Mouse (Mus musculus) myocyte (in vitro differentiated cells): ENCODE results near the gene Scfd1.

Experiments
- CEBPB ChIP-seq: IDR thresholded peaks from 2 replicates; pipeline ENCODE4 v1.6.1; 2011; ENCODE audit warnings: mild to moderate bottlenecking, moderate library complexity; ENCODE audit not compliant: poor library complexity, insufficient read depth, severe bottlenecking
- E2F4 ChIP-seq: IDR thresholded peaks from one replicate; pipeline ENCODE4 v1.6.1; 2011; ENCODE audit warnings: mild to moderate bottlenecking, control low read depth, moderate library complexity; ENCODE audit not compliant: insufficient read depth
- MYOD1 ChIP-seq, 3 experiments: IDR thresholded peaks; one replicate each; pipeline ENCODE4 v1.6.1; 2011; ENCODE audit warnings: control low read depth in 2 of 3, low read depth in 2 of 3, mild to moderate bottlenecking in 2 of 3, moderate library complexity in 1 of 3; ENCODE audit not compliant: insufficient read length in 2 of 3, control insufficient read depth in 1 of 3
- MYOG ChIP-seq, 3 experiments: IDR thresholded peaks; one replicate each; pipeline ENCODE4 v1.6.1; 2011; ENCODE audit warnings: control low read depth in 2 of 3, low read depth in 2 of 3, mild to moderate bottlenecking in 2 of 3; ENCODE audit not compliant: insufficient read length in 2 of 3, control insufficient read depth in 1 of 3, insufficient read depth in 1 of 3
- POLR2A ChIP-seq: IDR thresholded peaks from one replicate; pipeline ENCODE4 v1.6.1; 2011; ENCODE audit warnings: low read depth, mild to moderate bottlenecking, control low read depth, moderate library complexity; ENCODE audit not compliant: insufficient read length
- POLR2AphosphoS2 ChIP-seq: IDR thresholded peaks from one replicate; pipeline ENCODE4 v1.6.1; 2011; ENCODE audit warnings: low read depth, control low read depth; ENCODE audit not compliant: insufficient read length
- REST ChIP-seq: IDR thresholded peaks from one replicate; pipeline ENCODE4 v1.6.1; 2011; ENCODE audit warnings: mild to moderate bottlenecking, control low read depth, moderate library complexity; ENCODE audit not compliant: insufficient read depth, insufficient read length
- TCF12 ChIP-seq: IDR thresholded peaks from one replicate; pipeline ENCODE4 v1.6.1; 2011; ENCODE audit warnings: mild to moderate bottlenecking, control low read depth; ENCODE audit not compliant: poor library complexity, insufficient read depth, severe bottlenecking
- TCF3 ChIP-seq: IDR thresholded peaks from one replicate; pipeline ENCODE4 v1.6.1; 2011; ENCODE audit warnings: low read depth, control low read depth; ENCODE audit not compliant: insufficient read length
- USF1 ChIP-seq: IDR thresholded peaks from one replicate; pipeline ENCODE4 v1.6.1; 2011; ENCODE audit warnings: low read depth, mild to moderate bottlenecking, control low read depth, moderate library complexity

GRCm38 (mm10) chr12:51347988-51348697 lies 29.2 kb upstream of the Scfd1 start, which contains the start of gene G2e3:
- TF ChIP-seq POLR2AphosphoS2: peak; percentile 71
- TF ChIP-seq REST: peak; percentile 29
- peak; percentile 91 for TF ChIP-seq POLR2A
- TF ChIP-seq TCF12: no peak
- TF ChIP-seq USF1: no peak
- TF ChIP-seq E2F4: peak; percentile 52
- TF ChIP-seq CEBPB: no peak
- TF ChIP-seq MYOG (IDR thresholded peaks at IDR 0.05; ENCODE audit: control insufficient read depth in 1 of 3, insufficient read depth in 1 of 3, insufficient read length in 2 of 3, low read depth in 2 of 3): peak in 1 of 3 experiments; percentile 30
- TF ChIP-seq MYOD1 (IDR thresholded peaks at IDR 0.05; ENCODE audit: control insufficient read depth in 1 of 3, insufficient read length in 2 of 3, low read depth in 2 of 3): peak in 1 of 3 experiments; percentile 4
- no peak for TF ChIP-seq TCF3
